Mouse (Mus musculus) heart, postnatal 25 days (tissue): ENCODE data around the gene Timm13. TPM values are rescaled to one million over a fixed set of nuclear protein-coding genes. Genes with fewer than 3 reads are reported as not detected.

Experiments used
- DNase-seq: peaks from one replicate; pipeline ENCODE4 v3.0.0; 2022; ENCODE audit warnings: low spot score
- intact Hi-C: fragments of 180-260 bp; cut with DNase I; formaldehyde crosslinking; loops from one replicate; pipeline ENCODE4 v1.15.1; 2025
- total RNA-seq, 2 experiments: library from RNA; stranded (reverse); gene quantifications; 2 replicates each; pipeline ENCODE4 v1.2.3; 2021

The Timm13 gene
- total RNA-seq, 2 experiments from 2014 or later: 143 to 148 TPM

DNA sequence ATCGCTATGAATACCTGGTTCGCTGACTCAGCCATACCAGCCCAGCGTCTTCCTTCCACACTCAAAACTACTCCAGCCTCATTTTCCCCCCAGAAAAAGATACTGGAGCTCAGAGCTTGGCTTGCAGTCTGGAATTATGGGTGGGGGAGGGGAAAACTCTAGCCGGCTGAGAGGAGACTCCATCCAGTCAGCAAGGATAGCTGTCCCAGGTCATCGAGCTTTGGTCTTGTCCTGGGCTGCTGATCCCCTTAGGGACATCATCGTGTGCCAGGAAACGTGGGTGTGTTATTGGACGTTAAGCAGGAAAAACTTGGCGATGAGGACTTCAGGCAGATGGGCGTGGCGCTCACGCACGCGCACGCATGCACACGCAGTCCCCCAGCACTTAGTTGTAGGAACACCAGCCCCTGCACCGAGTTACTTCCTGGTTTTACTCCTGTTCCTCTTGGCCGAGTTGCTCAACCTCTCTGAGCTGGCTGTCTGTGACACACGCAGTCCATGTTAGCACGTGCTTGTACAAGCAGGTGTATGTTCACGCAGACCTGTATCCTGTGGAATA is 32.7 kb upstream of the Timm13 start:
- intact Hi-C loops: no loop called here
- no peak for DNase-seq

DNA sequence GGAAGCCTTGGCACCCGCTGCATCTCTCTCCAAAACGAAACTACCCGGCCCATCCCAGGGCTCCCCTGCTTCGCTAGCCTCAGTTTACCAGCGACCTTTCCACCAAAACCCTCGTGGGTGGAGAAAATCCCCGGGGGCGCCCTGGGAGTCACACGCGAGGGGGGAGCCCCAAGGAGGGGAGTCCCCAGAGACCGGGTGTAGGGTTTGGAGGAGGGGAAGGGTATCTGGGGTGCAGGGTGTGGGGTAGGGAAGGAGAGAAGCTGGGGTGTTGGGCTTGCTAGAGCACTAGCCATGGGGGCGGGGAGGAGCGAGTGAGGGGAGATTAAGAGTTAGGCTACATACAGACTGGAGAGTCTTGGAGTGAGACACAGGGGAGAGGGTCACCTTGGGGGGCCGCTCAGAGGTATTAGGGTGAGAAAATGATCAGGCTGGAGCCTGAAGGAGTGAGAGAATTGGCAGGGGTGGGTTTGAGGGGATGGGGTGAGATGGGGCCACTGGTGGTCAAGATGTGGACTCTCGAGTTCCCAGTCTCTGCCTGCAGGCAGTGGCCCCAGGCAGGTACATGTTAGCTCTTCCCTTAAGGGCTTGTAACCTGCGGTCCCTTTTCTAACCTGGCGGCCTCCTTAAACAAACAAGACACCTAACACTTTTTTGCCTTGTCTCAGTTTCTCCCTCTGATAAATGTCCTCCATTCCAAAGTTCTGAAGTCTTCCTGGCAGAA is 32.1 kb upstream of the Timm13 start:
- no peak for DNase-seq
- intact Hi-C loops: no loop called here

DNA sequence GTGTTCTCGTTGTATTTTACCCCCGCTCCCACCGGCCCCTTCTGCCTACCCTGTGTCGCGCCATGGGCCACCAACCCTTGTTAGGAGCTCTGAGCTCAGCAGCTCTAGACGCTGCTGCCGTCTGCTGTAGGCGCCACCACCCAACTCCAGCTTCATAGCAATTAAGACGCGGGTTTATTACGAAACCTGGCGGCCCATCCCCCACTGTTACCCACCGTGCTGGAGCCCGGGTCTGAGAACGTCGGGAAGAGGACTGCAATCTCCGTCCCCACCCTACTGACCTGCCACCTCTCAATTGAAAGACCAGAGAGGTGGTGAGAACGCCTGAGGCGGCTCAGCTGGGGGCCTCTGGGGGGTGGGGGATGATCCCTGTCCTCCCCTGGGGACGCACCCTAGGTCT is 31.4 kb upstream of the Timm13 start:
- no peak for DNase-seq
- intact Hi-C loops: no loop called here

DNA sequence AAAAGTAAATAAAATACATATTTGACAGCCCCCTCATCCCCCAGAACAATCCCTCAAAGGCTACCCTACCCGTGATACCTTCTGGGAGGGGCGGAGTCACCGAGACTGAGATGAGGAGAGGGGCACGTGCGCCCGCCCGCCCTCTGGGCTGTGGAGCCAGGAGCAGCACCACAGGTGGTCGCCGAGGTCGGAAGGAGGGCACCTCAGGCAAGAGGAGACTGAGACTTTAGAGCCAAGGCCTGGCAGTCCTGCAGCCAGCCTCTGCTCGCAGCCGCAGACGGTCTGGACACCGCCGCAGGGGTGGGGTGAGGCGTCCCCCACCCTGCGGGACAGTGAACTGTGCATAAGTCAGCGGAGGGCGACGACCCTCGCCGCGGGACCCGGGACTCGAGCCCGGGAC is 30.9 kb upstream of the Timm13 start:
- intact Hi-C loops: loop anchor here (1.0 kb wide), 1 partner anchor 24 kb away; no protein-coding TSS in a partner anchor
- DNase-seq: no peak

DNA sequence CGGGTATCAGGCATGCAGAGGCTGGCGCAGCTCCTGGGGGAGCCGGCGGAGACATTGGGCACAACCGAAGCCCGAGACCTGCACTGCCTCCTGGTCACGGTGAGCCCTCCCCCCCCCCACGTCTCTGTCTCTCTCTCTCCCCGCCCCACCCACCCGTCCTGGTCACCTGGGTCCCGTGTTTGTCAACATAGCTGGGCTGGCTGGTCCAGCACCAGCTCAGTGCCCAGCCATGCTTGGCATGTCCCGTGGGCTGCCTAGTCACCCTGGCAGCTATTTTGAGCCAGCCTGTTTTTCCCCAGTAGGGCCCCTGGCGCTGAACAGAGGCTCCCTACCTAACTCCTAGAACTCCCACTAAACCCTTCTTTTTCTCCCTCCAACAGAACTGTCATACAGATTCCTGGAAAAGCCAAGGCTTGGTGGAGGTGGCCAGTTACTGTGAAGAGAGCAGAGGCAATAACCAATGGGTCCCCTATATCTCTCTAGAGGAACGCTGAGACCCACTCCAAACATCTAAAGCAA is 30.4 kb upstream of the Timm13 start:
- intact Hi-C loops: loop anchor here (1.0 kb wide), 1 partner anchor 24 kb away; no protein-coding TSS in a partner anchor
- DNase-seq: no peak

DNA sequence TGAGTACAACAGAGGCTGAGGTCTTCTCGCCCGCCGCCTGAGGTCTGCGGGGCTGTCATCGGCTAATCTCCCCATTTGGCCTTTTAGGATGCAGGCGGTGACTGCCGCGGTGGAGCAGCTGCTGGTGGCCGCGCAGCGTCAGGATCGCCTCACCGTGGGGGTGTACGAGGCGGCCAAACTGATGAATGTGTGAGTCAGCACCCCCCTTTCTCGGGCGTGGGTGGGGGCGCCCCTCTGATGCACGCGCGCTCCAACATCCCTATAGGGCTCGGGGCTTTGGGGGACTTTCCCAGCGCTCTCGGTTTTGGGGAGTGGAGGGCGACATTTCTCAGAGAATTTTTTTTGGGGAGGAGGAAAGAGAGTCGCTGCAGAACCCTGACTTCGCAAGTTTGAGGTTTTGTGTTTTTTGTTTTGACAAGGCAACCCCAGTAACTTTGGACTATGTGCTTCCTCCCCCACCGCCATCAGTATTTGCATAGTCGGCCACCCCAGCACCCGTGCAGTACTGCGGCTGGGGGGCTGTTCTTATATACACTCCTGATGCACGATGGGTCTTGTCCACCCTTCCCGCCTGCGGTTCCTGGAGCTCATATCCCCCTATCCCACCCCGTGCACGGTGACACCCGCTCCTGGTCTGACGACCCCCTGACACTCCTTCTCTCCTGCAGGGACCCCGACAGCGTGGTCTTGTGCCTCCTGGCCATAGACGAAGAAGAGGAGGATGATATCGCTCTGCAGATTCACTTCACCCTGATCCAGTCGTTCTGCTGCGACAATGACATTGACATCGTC is 29.8 kb upstream of the Timm13 start:
- DNase-seq: no peak
- intact Hi-C loops: loop anchor here (1.0 kb wide), 1 partner anchor 25 kb away; no protein-coding TSS in a partner anchor

DNA sequence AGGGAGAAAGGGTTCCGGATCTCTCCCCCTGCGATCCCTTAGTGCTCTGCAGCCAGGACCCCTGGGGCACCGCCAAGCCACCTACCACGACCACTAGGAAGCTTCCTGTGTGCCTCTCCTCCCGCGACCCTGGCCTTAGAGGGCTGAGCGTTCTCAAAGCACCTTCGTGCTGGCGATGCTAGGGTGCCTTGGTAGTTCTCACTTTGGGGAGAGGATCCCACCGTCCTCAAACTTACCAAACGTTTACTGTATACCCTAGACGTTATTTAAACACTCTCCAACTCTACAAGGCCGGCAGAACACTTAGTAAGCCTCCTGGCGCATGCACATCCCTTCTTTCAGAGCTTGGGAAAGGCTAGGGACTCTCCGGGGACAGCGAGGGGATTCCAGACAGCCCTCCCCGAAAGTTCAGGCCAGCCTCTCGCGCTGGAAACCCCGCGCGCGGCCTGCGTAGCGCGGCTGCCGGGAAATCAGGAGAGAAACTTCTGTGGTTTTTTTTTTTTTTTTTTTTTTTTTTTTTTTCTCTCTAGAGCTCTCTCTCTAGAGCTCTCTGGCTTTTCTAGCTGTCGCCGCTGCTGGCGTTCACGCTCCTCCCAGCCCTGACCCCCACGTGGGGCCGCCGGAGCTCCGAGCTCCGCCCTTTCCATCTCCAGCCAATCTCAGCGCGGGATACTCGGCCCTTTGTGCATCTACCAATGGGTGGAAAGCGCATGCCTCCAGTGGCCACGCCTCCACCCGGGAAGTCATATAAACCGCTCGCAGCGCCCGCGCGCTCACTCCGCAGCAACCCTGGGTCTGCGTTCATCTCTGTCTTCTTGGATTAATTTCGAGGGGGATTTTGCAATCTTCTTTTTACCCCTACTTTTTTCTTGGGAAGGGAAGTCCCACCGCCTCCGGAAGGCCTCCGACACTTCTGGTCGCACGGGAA is 28.8 kb upstream of the Timm13 start, which contains the start of gene Gadd45b:
Gene Gadd45b, plus strand, starts transcription at position 775 of the 928 bp plus-strand sequence.
- DNase-seq: peak; percentile 99
- intact Hi-C loops: loop anchor here (2.0 kb wide), 1 partner anchor 65 kb away; no protein-coding TSS in a partner anchor

DNA sequence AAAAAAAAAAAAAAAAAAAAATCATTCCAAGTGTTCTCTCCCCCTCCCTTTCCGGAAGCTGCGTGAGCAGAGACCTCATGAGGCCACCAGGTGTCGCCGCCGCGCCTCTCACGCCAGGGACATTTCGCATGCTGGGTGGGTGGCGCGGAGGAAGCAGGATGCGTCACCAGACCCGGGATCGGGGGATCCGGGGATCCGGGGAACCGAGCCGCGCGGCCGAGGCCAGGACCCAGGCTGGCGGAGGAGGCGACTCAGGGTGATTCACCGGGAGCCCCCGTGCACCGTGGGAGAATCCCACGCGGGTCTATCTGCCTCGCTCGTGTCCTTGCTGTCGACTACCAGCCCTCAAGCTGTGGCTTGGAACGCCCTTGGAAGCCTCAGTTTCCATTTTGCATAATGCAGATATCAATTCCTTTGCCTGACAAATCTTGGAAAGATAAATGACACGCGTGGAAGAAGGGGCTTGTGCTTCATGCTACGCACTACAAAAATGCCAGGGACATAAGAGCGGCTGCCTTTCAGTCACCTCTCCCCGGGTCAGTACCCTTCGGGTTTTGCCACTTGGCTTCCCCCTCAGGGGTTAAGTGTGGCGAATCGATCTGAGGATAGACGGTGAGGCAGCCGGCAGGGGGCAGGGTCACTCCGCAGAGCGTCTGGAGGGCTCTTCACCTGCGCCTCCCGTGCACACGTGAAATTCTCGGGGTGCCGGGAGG is 28.0 kb upstream of the Timm13 start:
- peak; percentile 85 for DNase-seq
- intact Hi-C loops: loop anchor here (1.0 to 2.0 kb wide), 2 partner anchors 60 to 66 kb away; no protein-coding TSS in a partner anchor

DNA sequence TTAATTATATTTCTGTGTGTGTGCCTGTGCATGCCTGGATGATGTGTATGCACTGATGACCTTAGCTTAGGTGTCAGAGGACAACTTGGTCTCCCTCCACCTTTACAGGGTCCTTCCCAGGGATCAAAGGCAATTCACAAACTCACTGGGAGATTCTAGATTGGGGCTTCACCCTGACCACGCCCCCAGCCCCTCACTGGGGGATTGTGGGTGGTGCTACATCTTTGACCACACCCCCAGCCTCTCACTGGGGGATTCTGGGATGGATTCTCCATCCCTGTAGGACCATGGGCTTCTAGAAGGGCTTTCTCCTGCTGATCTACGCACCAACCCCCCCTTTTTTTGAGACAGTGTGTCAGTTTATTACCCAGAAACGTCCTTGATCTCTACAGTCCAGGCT is 24.7 kb upstream of the Timm13 start:
- no peak for DNase-seq
- intact Hi-C loops: no loop called here

DNA sequence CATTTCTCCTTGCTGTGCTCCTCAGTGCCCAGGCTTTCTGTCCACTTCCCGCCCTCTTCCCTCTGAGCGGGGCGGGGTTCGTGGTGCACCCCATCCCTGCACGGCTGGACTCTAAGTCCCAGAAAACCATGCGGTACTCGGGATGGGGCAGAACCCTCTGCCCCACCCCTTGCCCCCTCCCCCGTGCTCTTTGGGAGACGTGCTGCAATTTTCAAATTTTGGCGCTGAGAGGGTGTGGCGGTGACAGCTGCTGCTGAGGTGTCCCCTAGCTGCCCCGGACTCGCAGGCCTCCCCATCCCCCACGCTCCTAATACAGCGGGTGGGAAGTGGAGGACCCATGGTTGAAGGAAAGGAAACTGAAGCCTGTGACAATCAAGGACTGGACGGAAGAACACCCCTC is 21.2 kb upstream of the Timm13 start:
- no peak for DNase-seq
- intact Hi-C loops: no loop called here

DNA sequence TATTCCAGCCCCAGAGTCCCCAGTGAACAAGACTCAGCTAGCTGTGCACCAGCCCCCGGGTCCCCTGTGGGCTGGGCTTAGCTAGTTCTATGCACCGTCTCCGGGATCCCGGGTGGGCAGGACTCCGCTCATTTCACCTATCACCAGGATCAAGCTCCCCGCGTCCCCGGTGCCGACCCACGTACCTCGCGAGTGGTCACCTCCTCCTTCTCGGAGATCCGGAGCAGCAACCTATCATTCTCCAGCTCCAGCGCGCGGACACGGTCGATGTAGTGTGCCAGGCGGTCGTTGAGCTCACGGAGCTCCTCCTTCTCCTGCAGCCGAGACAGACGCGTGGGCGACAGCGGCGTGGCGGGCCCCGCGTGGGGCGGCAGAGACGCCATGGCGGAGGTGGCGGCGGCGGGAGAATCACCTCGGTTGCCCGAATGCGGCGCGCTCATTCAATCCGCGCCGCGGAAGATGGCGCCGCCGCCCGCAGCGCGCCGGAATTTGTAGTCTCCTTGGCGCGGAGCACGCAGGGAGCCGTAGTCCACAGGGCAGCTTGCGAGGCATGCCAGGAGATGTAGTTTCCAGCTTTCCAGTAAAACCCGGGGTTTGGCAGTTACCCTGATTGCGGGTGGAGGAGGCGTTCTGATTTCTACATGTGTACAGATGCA is 17.1 kb upstream of the Timm13 start, which contains the start of gene Lmnb2:
Gene Lmnb2, minus strand, starts transcription at position 467 of the 656 bp plus-strand sequence.
- no peak for DNase-seq
- intact Hi-C loops: loop anchor here (2.0 kb wide), 1 partner anchor 15 kb away; no protein-coding TSS in a partner anchor

DNA sequence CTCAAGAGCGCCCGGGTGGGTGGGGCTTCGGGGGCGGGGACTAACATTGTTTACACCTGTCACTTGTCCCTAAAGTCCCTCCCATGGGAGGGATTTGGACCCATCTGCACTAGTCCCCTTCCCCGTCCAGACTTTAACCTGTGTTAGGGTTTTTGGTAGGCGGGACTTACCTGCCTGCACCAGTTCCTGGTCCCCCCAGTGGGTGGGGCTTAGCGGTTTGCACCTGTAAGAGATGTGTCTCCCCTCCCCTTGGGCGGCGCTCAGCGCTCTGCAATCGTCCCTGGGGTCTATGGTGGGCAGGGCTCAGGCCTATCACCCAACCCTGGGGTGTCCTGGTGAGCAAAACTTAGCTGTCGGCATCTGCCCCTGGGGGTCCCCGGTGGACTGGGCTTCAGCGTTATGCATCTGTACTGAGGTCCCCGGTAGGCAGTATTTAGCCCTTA is 16.6 kb upstream of the Timm13 start:
- intact Hi-C loops: no loop called here

DNA sequence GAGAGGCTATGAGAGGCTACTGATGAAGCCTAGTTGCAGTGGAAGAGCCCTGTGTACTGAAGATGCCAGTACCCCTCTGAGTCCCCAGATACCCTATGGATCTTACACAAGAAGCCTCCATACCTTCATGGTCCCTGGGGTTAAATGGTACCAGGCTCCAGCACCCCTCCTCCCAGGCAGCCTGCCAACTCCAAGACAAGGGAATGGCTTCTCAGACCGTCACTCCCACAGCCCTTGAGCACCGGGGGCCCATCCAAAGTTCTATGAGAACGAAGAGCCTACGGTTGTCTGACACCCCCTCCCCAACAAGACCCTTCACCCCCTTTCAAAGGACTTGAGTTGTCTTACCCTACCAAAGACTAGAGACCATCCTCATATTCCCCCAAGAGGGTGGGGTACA is 15.0 kb upstream of the Timm13 start:
- DNase-seq: no peak
- intact Hi-C loops: no loop called here

More for the DNA sequence above, 16.6 kb upstream of the Timm13 start:
- no peak for DNase-seq

DNA sequence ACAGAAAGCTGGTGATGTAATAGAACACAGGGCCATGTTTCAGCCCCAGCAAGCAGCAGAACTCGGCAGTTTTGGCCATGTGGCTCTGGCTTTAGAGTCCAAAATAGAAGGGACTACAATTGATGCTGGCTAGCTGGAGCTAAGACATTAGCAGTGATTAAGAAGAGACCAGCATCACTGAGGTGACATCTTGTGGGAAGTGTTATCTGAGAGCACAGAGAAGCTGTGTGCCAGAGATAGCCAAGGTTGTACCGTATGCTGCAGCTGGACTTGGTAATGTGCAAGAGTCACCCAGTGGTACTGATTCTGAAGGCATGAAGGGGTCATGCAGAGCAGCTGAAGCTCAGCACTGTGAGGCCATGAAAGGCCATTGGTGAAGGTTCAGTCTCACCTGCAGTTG is 14.5 kb upstream of the Timm13 start:
- no peak for DNase-seq
- intact Hi-C loops: no loop called here

DNA sequence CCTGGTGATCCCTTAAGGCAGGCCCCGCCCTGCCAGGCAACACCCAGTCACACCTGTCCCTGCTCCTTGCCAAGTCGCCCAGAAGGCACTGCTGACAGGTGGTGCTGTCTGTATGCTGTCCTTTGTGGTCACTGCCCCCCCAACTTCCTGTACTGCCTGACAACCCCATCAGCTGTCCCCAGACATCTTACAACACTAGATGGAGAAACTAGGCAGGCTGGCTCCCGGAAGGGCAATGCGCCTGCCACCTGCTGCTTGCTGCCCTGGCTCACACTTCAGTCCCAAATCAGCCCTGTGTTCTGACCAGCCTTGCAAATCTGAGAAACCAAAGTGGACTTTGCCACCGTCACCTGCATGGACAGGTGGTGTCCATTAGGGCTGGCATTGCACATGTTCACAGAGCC is 13.5 kb upstream of the Timm13 start:
- intact Hi-C loops: no loop called here
- DNase-seq: no peak

DNA sequence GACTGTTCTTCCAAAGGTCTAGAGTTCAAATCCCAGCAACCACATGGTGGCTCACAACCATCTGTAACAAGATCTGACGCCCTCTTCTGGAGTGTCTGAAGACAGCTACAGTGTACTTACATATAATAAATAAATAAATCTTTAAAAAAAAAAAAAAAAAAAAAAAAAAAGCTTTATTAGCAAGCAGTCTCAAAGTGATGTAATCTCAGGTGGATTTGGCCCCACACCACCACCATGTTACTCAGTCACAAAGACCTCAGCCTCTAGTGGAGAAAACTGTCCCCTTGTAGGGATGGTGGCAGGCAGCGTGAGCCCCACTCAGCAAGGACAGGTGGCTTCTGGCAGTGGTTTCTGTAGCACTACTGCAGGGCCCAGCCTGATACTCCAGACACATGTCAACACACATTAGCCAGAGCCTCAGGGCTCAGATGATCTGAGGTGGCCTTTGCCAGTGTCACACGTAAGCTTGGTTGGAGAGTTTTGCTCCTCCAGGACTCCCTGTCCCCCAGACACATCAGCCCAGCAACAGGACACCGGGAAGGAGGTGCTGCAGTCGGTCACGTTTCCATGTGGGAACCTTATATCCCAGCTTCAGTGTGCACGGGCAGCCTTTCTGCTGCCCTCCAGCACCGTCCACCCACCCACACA is 12.7 kb upstream of the Timm13 start:
- intact Hi-C loops: no loop called here
- DNase-seq: no peak

DNA sequence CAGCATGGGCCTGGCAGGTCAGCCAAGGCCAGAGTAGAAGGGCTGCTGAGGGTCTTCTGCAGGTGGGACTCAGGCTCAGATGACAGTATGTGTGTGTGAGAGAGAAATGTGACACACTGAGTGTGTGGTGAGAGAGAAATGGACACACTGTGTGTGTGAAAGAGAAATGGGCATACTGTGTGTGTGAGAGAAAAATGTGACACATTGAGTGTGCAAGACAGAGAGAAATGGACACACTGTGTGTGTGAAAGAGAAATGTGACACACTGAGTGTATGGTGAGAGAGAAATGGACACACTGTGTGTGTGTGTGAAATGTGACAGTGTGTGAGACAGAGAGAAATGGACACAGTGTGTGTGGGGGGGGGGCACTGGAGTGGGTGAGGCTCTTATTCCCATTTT is 11.1 kb upstream of the Timm13 start:
- intact Hi-C loops: no loop called here
- DNase-seq: no peak

DNA sequence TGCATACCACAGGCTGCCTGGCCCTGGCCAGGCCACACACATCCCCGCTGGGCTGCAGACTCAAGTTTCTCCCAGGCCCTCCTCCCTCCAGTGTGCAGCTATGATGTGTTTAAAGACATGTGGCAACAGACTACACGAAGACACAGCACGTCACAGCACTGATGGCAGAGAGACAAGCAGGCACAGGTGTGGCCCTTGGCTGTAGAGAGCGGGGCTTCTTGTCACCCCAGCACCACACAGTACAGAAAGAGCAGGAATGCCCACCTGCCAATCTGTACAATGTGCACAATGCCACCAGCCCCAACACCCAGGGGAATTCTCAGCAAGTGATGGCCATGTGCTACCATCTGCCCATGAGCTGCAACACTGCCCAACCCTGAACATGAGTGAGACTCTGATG is 10.6 kb upstream of the Timm13 start:
- no peak for DNase-seq
- intact Hi-C loops: no loop called here
